Mouse (Mus musculus): Measurements from ENCODE around the gene Cfd. TPM values are rescaled to one million over a fixed set of nuclear protein-coding genes. Genes with fewer than 3 reads are reported as not detected.

The Cfd gene
- total RNA-seq, 2 experiments from 2014 or later, result 85.8 to 154 TPM

DNA sequence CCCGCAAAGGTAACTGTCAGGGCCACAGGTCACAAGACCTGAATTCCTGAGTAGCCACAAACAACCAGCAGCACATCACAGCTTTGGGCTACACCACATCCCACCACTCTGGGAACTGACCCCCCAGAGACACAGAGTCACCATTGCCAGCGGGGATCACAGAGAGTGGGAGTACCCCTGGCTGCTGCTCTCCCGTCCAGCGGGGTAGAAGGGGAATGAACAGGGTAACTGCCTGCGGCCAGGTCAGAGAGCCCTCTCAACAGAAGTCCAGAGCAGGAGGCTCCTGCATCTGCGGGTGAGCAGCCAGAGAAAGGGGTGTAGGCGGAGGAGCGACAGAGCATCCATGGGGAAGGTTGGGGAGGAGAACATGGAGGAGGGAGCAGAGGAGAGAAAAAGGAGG, 25.4 kb downstream of the Cfd start:
- DNase-seq (ENCODE audit: low spot score in 2 of 2), result no peak

DNA sequence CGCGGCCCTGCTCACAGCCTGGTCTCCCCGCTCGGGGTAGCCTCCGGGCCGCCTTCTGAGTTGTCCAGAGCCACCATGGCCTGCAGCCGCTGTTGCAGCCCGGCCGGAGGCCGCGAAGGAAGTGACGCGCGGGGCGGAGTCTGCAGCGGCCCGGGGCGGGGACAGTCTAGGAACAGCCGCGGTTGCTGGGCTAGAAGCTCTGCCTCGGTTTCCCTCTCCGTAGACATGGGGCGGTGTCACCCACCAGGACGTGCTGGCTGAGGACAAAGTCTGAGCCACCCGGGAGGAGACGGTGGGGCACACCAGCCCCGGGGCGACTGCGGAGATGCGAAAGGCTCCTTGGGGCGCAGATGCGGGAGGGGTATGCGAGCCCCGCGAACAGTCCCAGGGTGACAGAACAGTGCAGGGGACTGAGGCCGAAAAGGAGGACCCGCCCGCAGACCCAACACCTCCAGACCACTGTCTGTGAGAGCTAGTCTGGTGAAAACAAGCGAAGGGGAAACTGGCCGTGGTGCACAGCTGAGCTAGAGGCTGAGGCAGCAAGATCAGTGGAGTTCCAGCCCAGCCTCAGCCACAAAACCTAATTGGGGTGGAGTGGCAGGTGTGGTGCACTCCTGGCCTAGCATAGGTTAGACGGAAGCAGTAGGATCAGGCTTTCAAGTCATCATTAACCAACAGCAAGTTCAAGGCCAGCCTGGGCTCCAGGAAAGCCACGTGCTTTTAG, 26.3 kb downstream of the Cfd start, which contains the start of gene Kiss1r:
Gene Kiss1r (plus strand): TSS at position 164 of the 724 bp plus-strand sequence.
- peak; percentile 83 to 89 for DNase-seq (ENCODE audit: low spot score in 2 of 2)

DNA sequence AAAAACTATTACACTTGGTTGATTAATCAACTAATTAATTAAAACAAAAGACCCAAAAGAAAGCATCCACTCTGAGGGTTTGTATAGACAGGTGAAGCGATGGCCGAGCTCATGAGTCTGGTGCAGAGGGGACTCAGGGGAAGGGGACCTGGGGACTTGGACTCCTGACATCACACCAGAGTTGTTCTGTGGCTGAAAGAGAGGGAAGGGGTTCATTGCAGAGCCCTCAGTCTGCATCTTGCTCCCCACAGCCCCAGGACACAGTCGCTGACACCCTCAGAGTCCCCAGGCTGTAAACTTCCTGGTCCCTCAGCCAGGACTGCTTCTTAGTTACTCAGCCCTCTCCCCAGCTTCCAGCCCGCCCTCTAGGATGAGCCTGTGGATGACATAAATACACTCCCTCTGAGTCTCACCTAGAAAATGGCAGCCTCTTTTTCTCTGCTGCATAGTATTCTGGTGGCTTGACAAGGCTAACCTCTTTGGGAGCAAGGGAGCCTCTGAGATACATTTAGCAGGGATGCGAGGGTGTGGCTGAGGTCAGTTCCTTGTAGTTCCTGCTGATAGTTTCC, 27.0 kb downstream of the Cfd start:
- no peak for DNase-seq (ENCODE audit: low spot score in 2 of 2)

- DNase-seq (ENCODE audit: low spot score in 2 of 2), result no peak
Measured at GRCm38 (mm10) chr10:79918231-79919078, 27.8 kb downstream of the Cfd start.

DNA sequence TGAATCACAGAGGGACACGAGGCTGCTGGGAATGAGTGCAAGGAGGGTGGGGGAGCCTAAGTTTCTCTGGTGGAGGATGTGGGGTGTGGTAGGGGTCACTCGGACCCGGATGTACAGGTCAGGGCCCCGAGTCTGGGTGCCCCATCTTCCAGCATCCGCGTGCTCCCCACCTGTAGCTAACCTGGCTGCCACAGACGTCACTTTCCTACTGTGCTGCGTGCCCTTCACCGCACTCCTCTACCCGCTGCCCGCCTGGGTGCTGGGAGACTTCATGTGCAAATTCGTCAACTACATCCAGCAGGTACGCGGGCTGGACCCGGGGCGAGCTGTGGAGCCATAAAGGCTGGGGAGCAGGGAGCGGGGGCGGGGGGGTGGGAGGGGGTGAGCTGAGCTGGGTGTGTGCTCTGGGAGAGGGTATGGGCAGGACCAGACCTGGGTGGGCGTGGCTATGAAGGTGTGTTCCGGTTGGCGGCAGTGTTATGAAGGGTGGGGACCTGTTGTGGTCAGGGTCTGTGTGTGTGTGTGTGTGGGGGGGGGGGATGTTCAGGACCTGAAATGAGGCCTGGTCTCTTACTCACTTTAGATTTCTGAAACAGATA, 28.7 kb downstream of the Cfd start:
- no peak for DNase-seq (ENCODE audit: low spot score in 2 of 2)

DNA sequence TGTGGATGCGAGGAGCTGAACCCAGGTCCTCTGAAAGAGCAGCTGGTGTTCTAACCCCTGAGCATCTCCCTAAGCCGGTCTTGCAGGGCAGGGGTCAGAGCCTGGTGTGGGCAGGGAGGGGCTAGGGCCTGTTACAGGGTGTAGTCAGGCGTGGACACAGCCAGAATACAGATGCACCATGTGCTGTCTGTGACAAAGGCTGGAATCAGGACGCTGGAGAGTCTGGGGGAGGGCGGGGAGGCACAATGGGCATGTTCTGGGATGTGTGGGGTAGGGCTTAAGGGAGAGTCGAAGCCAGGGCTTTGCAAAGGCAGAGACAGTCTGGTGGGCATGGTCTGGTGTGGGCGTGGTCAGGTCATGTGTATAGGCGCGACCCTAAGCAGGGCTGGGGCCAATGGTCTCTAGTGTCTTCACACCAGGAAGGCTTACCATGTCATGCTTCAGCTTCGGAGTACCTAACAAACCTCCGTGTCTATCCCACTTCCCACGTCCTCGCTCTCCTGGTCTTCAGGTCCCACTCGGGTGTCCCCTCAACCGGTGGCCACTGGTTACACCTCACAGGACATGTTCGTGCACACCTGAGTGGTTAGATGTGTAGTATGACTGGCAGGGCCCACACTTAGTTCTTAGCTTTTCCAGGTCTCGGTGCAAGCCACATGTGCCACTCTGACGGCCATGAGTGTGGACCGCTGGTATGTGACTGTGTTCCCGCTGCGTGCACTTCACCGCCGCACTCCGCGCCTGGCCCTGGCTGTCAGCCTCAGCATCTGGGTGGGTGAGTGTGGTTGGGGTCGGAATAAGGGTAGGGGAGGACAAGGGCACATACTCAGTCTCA, 29.6 kb downstream of the Cfd start:
- no peak for DNase-seq (ENCODE audit: low spot score in 2 of 2)

DNA sequence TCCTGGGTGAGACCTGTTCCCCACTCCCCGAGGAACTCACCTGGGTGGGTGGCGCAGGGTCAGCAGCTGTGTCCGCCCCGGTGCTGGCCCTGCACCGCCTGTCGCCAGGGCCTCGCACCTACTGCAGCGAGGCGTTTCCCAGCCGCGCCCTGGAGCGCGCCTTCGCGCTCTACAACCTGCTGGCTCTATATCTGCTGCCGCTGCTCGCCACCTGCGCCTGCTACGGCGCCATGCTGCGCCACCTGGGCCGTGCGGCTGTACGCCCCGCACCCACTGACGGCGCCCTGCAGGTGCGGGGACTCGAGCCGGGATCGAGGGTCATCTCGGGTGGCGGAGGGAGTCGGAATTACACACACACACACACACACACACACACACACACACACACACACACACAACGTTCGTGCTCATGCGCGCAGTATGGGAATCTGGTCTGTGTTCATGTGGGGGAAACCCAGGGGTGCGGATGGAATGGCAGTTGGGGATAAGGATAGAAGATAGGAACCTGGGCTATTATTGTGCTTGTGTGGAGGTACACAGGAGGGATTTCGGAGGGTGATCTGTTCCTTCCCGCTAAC, 30.4 kb downstream of the Cfd start, which contains the start of gene R3hdm4:
Gene R3hdm4 (minus strand): TSS at position 251 of the 578 bp plus-strand sequence.
- no peak for DNase-seq (ENCODE audit: low spot score in 2 of 2)

DNA sequence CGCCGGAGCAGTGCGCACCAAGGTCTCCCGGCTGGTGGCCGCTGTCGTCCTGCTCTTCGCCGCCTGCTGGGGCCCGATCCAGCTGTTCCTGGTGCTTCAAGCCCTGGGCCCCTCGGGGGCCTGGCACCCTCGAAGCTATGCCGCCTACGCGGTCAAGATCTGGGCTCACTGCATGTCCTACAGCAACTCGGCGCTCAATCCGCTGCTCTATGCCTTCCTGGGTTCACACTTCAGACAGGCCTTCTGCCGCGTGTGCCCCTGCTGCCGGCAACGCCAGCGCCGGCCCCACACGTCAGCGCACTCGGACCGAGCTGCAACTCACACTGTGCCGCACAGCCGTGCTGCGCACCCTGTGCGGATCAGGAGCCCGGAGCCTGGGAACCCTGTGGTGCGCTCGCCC, 30.9 kb downstream of the Cfd start:
- DNase-seq (ENCODE audit: low spot score in 2 of 2), result no peak

DNA sequence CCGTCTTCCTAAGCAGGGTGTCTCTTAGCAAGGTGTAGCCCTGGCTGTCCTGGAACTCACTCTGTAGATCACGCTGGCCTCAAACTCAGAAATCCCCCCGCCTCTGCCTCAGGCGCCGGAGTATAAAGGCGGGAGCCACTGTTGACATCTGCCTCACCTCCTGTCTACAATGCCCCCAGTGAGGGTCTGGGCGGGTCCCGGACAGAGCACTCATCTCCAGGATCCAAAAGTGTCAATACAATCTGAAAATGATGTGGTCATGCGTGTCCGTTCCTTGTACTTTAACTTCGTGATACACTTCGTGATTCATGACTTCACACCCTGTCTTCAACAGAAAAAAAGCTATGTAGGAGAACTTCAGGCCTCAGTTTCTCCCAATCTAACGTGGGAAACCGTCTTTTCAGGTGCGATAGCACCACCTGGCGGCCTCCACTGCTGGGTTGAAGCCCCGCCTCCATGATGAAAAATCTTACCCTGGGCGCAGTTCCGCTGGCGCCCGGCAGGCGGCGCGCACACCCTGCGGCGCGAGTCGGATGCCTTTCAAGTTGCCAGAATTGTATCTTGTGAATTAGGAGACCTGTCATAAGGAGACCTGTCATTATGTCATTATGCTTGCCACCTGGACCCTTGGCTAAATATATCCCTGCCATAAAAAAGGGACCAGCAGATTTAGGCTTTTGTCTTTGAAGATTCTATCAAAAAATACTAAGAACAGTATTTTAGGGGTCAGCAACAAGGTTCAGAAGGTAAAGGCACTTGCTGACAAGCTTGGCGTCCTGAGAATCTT, 34.5 kb downstream of the Cfd start:
- peak; percentile 88 to 89 for DNase-seq (ENCODE audit: low spot score in 2 of 2)

GRCm38 (mm10) chr10:79925785-79926490, 35.3 kb downstream of the Cfd start:
- DNase-seq (ENCODE audit: low spot score in 2 of 2), result no peak

- peak; percentile 62 to 86 for DNase-seq (ENCODE audit: low spot score in 2 of 2)
Measured at GRCm38 (mm10) chr10:79926491-79927323, 36.1 kb downstream of the Cfd start, which contains the start of gene Arid3a. Arid3a (plus strand) TSS chr10:79927043.

DNA sequence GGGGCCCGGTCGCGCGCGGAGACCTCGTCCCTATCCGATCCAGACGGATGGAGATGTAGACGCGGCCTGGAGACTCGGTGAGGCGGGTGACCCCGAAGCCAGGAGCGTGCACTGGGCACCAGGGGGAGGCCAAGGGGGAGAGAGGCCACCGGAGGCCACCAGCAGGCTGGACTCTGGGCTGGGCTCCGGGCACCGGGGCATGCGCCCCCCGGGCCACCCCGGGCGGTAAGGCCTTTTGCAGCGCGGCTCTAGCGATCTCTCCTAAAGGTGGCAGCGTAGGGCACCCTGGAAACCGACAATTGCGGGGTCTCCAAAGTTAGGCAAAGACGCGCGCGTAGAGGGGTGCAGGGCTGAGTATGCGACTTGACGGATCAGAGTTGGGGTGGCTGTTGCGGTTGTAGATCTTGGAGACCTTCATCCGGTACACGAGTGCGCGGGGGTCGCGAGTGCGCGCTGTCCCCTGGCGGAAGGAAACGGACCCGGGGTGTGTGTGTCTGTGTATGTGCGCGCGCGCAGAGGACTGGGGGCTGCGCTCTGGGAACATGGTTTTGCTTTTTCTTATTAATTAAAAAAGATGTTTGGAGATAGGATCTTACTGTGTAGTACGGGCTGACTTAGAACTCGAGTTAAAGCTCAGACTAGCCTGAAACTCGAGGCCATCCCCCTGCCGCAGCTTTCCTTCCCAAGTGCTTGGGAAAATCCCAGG, 36.8 kb downstream of the Cfd start:
- peak in 1 of 2 experiments; percentile 52 for DNase-seq (ENCODE audit: low spot score in 2 of 2)

DNA sequence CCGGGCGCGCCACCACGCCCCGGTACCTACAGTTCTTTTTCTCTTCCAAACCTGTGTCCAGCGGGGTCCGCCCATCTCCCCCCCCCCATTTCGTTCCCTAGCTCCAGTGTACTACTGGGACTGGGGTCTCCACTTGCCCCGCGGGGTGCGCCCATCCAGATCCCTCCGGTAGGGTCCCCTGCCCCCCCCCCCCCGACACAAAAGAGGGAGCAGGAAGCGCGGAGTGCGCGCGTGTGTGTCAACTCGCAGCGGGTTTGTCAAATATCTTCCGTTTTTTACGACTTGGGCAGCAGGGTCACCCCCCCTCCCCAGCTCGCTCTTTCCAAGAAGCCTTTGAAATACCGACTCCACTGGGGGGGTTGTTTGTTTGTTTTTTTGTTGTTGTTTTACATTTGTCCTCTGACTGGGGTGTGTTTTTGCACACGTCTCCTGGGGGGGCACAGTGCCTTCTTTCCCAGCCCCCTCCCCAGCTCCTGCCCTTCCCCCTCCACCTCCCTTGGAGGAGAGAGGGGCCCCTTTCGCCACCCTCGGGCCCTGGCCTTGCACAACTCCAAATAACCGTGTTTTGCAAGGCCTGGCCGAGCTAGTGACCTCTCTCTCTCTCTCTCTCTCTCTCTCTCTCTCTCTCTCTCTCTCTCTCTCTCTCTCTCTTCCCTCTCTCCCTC, 37.5 kb downstream of the Cfd start:
- DNase-seq (ENCODE audit: low spot score in 2 of 2), result no peak

- no peak for DNase-seq (ENCODE audit: low spot score in 2 of 2)
Measured at GRCm38 (mm10) chr10:79928907-79929701, 38.5 kb downstream of the Cfd start.

DNA sequence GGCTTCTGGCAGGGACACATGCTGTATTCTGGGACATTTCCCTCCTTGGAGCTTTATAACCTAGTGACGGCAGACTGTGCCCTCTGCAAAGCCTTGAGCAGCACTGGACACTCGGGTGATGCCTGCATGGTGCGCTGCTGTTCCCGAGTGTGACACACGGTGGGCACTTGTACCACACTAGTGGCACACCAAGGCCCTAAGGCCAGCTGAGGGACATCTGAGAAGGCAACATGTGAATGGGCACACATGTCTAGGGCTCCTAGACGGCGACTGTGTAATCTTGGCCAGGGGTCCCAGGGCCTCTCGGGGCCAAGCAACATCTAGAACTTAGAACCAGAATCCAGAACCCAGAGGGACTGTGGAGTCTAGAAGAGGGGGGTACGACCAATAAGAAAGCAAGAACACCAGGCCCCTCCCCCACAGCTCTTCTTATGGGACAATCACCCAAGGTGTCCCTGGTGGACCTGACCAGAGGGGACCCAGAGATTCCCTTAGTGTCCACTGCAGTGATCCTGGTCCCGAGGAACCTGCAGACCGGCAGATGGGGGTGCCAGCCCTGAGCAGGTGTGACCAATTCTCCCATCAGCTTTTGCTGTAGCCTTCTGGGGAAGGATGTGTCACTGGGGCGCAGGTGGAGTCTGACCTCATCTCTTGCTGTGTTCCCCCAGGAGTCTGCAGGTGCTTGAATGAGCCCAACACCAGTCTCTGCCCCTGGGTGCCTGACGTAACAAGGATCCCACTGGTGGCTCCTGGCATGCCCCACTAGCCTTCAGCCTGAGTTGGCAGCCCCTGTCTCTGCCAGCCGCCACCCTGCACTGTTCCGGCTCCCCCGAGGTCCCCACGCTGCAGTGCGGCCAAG, 39.5 kb downstream of the Cfd start:
- DNase-seq (ENCODE audit: low spot score in 2 of 2), result no peak

All from gastrocnemius, postnatal 4 days (tissue).